Mouse (Mus musculus) olfactory bulb, adult 2 months (tissue): ENCODE results near the gene Chrm1.
"Not testable (repeated sequence)": the region's sequence is repeated elsewhere in the genome, so short reads cannot be mapped to it uniquely, and the experiment has no call there.

Source experiments
- CTCF ChIP-seq: fragments of 200-500 bp; IDR thresholded peaks from 2 replicates; pipeline ENCODE4 v1.5.1; 2012; ENCODE audit warnings: low read depth, mild to moderate bottlenecking, low read length, moderate library complexity; ENCODE audit not compliant: insufficient read depth
- POLR2A ChIP-seq: fragments of 200-500 bp; IDR thresholded peaks from 2 replicates; pipeline ENCODE4 v1.6.1; 2012; ENCODE audit warnings: mild to moderate bottlenecking, low read depth, low read length, moderate library complexity; ENCODE audit not compliant: insufficient read depth

GRCm38 (mm10) chr19:8719037-8719436, 55.4 kb downstream of the Chrm1 start:
- TF ChIP-seq CTCF, POLR2A: not testable (repeated sequence)
